Mouse (Mus musculus) brain, embryonic 14.5 days (tissue): Measurements from ENCODE around the gene Rps28. TPM values are rescaled to one million over a fixed set of nuclear protein-coding genes. Genes with fewer than 3 reads are reported as not detected.

Experiments
- DNase-seq: peaks from one replicate; pipeline ENCODE4 v3.0.0-alpha.2; 2011; ENCODE audit warnings: low read depth
- CTCF ChIP-seq: fragments of 200-500 bp; IDR thresholded peaks from 2 replicates; pipeline ENCODE4 v1.5.1; 2012; ENCODE audit warnings: inconsistent platforms, mild to moderate bottlenecking, moderate library complexity, borderline replicate concordance; ENCODE audit not compliant: insufficient read depth, insufficient read length; ENCODE audit errors: extremely low read depth
- POLR2A ChIP-seq: fragments of 200-500 bp; IDR thresholded peaks from 2 replicates; pipeline ENCODE4 v1.6.1; 2012; ENCODE audit warnings: mild to moderate bottlenecking, inconsistent platforms, borderline replicate concordance; ENCODE audit not compliant: poor library complexity, insufficient read depth, insufficient read length, severe bottlenecking; ENCODE audit errors: extremely low read depth
- polyA plus RNA-seq: library from polyadenylated mRNA; depleted of rRNA; stranded (reverse); fragments of >200 nt; gene quantifications from 2 replicates; pipeline ENCODE4 v1.2.3, GENCODE M21; 2012

Rps28 gene
- polyA plus RNA-seq, 1 experiment, result 1,048 TPM

DNA sequence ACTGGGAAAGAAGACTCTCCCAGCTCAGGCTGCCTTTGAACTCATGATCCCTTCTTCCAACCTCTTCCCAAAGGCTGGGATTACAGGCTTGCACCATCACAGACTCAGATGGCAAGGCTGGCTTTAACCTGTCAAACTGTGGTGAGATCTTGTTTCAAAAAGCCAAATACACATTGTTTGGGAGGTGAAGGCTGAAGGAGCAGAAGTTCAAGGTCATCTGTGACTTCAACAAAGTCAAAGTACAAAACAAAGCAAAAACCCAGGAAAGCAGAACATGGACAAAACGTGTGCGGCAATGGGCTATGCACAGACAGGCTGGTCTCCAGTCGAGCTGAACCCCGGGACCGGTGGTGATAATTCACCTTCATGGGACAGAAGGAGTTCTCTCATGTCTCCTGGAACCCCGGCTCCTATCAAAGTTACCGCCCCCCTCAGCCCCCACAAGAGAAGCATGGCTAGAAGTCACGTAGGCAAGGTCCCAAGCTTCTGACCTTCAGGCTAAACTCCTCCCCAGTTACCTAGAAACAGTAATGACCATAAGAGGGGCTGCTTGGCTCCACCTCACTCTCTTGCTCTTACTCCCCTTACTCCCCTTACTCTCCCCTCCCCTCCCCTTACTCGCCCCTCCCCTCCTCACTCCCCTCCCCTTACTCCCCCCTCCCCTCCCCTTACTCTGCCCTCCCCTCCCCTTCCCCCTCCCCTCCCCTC lies 17.0 kb downstream of the Rps28 start:
- TF ChIP-seq CTCF (no peak), POLR2A (no peak)

DNA sequence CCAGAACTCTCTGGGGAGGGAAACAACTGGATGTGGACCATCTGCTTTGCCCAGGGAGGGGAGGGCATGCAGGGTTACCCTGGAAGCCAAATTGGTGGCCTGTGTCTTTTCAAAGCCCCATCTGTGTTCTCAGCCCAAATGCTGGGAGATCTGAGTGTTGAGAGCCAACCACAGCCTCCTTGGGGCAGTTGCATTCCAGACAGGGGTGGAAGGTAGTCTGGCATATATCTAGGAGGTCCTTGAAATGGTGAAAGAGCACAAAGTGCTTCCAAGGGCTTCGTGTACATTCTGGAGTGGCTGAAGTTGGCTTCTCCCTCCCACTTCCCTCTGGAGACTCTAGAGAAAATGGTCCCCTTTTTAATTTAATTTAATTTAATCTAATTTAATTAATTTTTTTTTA lies 19.6 kb downstream of the Rps28 start:
- no peak for DNase-seq
- TF ChIP-seq POLR2A (no peak), CTCF (no peak)

More for the DNA sequence above, 17.0 kb downstream of the Rps28 start:
- no peak for DNase-seq

DNA sequence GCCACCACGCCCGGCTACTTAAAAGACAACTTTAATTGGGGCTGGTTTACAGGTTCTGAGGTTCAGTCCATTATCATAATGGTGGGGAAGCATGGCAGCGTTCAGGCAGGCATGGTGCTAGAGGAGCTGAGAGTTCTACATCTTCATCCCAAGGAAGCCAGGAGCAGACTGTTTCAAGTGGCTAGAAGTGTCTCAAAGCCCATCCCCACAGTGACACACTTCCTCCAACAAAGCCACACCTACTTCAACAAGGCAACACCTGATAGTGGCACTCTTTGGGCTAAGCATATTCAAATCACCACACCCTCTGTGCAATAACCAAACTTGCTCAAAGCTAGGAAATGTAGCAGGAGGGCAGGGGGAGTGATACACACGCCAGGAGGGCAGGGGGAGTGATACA lies 20.2 kb downstream of the Rps28 start:
- TF ChIP-seq CTCF (no peak), POLR2A (no peak)

DNA sequence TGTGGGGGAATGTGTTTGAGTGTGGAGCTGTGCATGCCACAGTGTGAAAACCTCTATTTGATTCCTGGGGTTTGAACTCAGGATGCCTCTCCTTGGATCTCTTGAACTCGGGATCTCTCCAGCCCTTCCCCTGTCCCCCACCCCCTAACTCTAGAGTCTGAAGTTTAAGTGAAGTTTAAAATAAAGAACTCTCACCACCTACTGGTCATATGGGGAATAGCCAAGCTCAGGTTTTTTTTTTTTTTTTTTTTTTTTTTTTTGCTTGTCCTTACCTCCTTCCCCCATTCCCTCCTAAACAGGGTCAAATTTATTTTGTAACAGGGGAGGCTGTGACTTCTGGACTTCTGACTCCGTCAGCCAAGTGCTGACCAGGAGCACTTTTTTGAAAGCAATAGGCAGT lies 22.1 kb downstream of the Rps28 start:
- peak; percentile 45 for DNase-seq
- TF ChIP-seq POLR2A (no peak), CTCF (peak; percentile 32; the same call in 1 of the 2 replicates)

More for the DNA sequence above, 20.2 kb downstream of the Rps28 start:
- DNase-seq, result no peak

DNA sequence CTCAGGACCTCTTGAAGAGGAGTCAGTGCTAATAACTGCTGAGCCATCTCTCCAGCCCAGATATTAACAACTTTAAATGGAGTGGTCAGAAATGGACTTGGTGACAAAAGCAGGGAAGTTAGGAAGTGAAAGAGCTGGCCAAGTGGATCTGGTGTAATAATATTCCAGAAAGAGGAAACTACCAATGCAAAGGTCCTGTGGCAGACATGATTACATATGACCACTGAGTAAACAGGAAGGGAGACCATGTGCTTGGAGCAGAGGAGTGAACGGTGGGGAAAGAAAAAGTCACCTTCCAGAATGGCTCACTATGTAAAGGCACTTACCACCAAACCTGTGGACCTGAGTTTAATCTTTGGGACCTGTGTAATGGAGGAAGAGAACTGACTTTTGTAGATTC lies 25.1 kb downstream of the Rps28 start:
- no peak for DNase-seq
- no peak for TF ChIP-seq POLR2A
- TF ChIP-seq CTCF, result no peak

DNA sequence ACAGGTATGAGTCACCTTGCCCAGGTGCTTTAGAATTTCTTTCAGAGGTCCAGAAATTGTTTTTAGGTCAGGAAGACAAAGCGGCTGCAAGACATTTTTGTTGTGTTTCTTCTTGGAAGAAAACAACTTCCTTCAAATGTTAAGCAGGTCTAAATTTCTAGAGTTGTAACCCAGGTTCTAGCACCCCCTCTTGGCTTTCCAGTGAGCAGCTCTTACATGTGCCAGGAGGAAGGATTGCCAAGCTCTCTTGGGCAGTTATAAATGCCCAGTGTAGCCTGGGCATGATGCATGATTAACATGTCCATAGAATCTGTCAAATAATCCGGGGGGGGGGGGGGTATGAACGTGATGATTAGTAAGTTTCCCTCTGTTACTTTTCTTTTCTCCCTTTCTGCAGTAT lies 26.1 kb downstream of the Rps28 start:
- DNase-seq, result peak; percentile 53

DNA sequence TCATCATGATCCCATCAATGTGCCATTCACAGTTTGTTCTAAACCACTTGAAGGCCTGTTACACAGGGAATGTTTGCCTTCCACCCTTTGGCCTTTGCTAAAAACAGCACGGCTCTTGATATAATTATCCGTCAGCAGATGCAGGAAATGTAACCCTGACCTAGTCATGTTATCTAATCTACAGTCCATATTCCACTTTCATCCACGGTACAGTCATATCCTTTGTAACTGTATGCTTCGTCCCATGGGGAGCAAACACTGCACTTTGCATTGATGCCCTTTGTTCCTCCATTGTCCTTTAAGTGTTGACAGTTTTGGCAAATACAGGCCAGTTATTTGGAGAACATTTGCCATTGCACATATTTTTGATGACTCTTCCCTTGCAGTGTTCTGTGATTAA lies 35.6 kb downstream of the Rps28 start:
- no peak for TF ChIP-seq POLR2A
- TF ChIP-seq CTCF, result no peak
- no peak for DNase-seq

More for the DNA sequence above, 26.1 kb downstream of the Rps28 start:
- no peak for TF ChIP-seq POLR2A
- TF ChIP-seq CTCF, result peak; percentile 11; the same call in 1 of the 2 replicates

DNA sequence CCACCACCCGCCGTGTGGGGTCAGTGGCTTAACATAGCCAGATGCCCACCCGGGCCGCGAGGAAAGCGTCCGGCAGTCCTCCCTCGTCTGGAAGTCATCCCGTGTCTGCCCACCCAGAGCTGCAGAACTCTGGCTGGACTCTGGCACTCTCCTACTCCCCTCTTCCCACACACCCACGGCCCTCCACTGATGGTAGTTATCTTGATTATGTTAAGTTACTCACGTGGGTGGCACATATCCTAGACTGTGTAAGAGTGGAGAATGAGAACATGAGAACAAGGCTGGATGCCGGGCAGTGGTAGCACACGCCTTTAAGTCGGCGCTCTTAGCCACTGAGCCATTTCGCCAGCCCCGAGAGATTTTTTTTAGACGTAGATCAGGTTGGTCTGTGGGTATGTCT lies 38.0 kb downstream of the Rps28 start:
- TF ChIP-seq CTCF (no peak), POLR2A (no peak)
- no peak for DNase-seq

DNA sequence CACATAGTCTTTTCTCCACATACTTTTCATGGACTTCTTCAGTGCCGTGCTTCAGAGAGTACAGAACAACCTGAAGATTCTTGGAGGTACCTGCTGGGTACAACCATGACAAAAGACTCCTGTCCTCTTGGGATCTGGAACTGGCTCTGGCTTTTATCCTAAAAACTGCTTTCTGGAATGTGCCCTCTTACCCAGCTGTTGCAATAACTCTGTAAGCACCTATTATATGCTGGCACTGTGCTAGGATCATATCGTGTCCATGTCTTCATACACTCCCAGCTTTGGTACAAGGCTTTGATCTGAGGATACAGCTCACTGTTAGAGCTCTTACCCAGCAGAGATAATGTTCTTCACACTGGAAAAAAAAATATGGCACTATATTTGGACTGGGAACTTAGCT lies 39.4 kb downstream of the Rps28 start:
- TF ChIP-seq POLR2A (no peak), CTCF (no peak)
- no peak for DNase-seq

DNA sequence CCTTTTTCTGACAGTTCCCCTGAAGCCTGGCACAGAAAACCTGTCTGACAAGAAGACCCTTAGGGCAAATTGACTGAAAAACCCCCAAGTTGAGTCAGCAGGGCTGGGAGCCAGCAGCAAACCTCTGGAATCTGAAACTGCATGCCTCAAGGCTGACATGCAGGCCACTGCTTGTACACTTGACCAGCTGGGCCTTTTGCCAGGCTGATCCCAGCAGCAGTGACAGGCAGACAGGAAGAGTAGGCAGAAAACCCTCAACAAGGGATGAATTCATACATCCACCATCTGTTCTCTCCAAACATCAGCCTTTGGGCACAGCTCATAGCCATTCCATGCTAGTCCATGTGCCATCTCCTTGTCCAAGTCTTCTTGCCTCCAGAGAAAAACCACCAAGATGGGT lies 41.0 kb downstream of the Rps28 start:
- TF ChIP-seq POLR2A (no peak), CTCF (no peak)
- DNase-seq, result peak; percentile 47

DNA sequence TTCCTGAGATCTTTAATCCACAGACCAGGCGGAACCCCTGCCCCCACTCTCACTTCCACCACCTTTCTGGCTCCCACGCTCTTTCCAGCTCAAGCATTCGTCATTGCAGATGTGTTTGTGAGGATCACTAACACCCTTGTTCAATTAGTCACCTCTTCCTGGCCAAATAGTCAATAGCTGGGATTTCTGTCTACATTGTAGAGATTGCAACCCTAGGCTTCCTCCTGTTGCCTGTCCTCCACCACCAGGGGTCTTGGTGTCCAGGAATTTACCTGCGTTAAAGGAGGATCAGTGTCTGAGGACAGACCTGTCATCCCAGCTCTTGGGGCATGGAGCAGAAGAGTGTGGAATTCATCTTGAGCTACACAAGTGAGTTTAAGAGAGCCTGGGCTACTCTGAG lies 42.3 kb downstream of the Rps28 start:
- no peak for TF ChIP-seq POLR2A
- TF ChIP-seq CTCF, result no peak
- no peak for DNase-seq

DNA sequence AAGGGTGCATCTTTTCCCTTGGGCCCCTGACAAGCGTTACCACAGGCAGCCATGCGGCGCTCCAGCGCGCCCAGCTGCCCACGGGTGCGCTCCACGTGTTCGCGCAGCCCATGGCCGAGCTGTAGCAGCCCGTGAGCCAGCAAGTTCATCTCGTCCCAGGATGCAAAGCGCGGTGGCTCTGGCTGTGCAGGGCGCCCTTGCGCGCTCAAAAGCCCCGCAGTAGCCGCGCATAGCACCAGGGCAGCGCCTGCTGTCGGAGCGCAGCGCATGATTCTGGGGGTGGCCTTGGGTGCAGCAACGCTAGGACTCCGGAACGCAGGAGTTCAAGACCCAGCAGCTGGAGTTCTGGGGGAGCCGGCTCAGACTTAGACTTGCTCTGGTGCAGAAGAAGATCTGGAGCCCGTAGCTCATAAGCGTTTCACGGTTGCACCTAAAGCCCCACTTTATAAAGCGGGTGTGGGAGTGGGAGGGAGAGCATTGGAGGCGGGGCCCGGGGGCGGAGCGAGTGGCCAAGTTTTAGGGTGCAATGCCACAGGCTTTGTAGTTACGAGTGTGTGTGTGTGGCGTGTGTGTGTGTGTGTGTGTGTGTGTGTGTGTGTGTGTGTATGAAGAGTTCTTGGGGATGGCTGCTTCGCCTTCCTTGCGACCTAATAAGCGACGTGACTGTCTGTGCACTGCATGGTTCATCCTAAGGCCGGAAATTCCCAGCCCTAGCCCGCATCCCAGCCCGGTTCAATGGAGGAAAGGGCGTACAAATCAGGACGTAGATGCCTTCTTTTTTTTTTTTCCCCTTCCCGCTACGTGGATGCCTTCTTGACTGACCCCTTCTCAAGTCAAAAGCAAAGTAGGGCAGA lies 43.0 kb downstream of the Rps28 start, which contains the start of gene Angptl4:
Angptl4 (minus strand) TSS at position 707 of the 854 bp plus-strand sequence.
- DNase-seq, result peak; percentile 76
- no peak for TF ChIP-seq CTCF
- TF ChIP-seq POLR2A, result no peak

DNA sequence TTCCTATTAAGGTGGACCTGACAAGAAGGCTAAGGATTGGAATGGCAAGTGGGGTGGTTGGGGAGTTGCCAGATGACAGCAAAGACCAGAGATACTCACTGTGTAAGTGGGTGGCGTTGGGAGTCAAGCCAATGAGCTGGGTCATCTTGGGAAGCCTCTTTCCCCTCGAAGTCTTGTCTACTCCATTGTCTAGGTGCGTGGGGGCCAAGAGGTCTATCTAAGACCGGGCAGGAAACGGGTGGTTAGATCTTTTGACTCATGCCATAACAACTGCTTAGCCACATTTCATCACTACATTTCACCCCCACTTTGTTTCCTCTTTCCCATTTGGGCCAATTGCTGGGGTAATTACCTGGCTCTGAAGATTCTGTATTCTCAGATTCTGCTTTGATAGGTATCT lies 43.9 kb downstream of the Rps28 start:
- DNase-seq, result no peak
- TF ChIP-seq CTCF (no peak), POLR2A (no peak)

DNA sequence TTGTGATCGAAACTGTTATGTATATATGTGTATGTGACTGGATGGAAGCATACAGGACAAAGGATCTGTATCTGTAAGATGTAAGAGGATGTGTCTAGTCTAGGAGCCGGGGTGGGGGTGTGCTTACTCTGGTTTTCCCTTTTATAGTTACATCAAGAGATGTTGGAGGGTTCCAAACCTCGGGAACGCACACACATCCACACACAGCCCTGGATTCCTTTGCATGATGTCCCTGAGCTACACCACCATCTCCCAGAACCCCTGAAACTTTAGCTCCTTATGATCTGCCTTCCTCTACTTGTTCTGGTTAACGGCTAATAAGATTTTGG lies 44.4 kb downstream of the Rps28 start:
- TF ChIP-seq CTCF, result no peak
- no peak for TF ChIP-seq POLR2A
- DNase-seq, result no peak

DNA sequence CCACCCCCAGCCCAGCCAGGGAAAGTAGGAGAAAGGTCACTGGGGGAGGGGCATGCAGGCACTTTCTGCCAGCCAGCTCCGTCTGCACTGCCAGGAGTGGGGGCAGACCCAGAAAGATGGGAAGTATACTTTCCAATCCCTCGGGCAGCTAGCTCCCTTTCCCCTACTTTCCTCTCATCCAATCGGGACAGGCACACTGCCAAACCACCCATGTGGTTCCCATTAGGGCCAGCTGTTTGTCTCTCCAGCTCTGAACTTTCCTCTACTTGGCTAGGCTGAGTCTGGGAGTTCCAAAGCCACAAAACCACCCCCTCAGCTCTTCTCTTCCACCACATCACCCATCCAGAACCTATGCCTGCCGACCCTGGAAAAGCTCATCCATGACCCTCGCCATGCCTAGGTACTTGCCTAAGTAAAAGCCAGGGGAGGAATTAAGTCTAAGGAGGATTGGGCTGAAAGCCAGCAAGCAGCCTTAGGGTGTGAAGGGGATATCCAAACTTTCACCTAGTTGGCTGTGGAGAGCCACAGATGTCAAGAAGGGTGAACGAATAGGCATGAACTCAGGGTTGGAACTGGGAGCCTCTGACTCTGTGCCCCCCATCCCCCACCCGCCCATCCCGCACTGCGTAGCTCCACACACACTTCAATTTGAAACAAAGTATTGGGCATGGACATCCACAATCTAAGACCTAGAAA lies 44.9 kb downstream of the Rps28 start:
- DNase-seq, result peak; percentile 89
- no peak for TF ChIP-seq POLR2A
